Mouse (Mus musculus) hindbrain, postnatal 0 days (tissue): ENCODE data around the gene Taf10. TPM values are rescaled to one million over a fixed set of nuclear protein-coding genes. Genes with fewer than 3 reads are reported as not detected.

ENCODE experiments used
- ATAC-seq: fragments of 200-750 bp; cut with Nextera tagmentation; 2 replicates; pipeline ENCODE4 v1.8.0; 2017; ENCODE audit warnings: mild to moderate bottlenecking, moderate TSS enrichment, moderate library complexity
- DNase-seq: peaks from one replicate; pipeline ENCODE4 v3.0.0-alpha.2; 2015; ENCODE audit warnings: low spot score
- H3K27ac ChIP-seq: fragments of 300-500 bp; sonication (generic); 2 replicates; pipeline ENCODE4 v1.5.1; 2014; ENCODE audit warnings: mild to moderate bottlenecking
- H3K27me3 ChIP-seq: fragments of 300-500 bp; sonication (generic); 2 replicates; pipeline ENCODE4 v1.6.1; 2014; ENCODE audit warnings: low read length, mixed read lengths; ENCODE audit not compliant: insufficient read depth
- H3K36me3 ChIP-seq: fragments of 300-500 bp; sonication (generic); 2 replicates; pipeline ENCODE4 v1.6.1; 2014; ENCODE audit warnings: low read length, mixed read lengths; ENCODE audit not compliant: insufficient read depth
- H3K4me1 ChIP-seq: fragments of 300-500 bp; sonication (generic); 2 replicates; pipeline ENCODE4 v1.6.1; 2014; ENCODE audit warnings: antibody characterized with exemption, low read length, mixed read lengths; ENCODE audit not compliant: insufficient read depth
- H3K4me2 ChIP-seq: fragments of 300-500 bp; sonication (generic); 2 replicates; pipeline ENCODE4 v1.6.1; 2014; ENCODE audit warnings: low read depth, mild to moderate bottlenecking, low read length, moderate library complexity, mixed read lengths
- H3K4me3 ChIP-seq: fragments of 300-500 bp; sonication (generic); 2 replicates; pipeline ENCODE4 v1.5.1; 2014; ENCODE audit warnings: low read length
- H3K9ac ChIP-seq: fragments of 300-500 bp; sonication (generic); replicated peaks from 2 replicates; pipeline ENCODE4 v1.6.1; 2014; ENCODE audit warnings: mild to moderate bottlenecking, low read length, moderate library complexity, mixed read lengths
- H3K9me3 ChIP-seq: fragments of 300-500 bp; sonication (generic); 2 replicates; pipeline ENCODE4 v1.6.1; 2016; ENCODE audit warnings: low read length, mixed read lengths
- CTCF ChIP-seq: IDR thresholded peaks from 2 replicates; pipeline ENCODE4 v1.5.1; 2016; ENCODE audit warnings: antibody characterized with exemption, control low read depth, low read depth
- WGBS: fragments of 180-500 bp; shearing (Covaris S2); extraction: QIAGEN DNeasy Blood & Tissue Kit; methylation state at CpG from one replicate; pipeline ENCODE4 v1.1.7; 2014; 5-methylcytosine and 5-hydroxymethylcytosine counted together
- polyA plus RNA-seq: library from polyadenylated mRNA; unstranded; fragments of >200 nt; fragmentation: Nextera tagmentation; extraction: Ambion mirVana; gene quantifications from 2 replicates; pipeline ENCODE4 v1.2.1, GENCODE M21; 2015
- total RNA-seq: library from RNA; depleted of rRNA; stranded (reverse); fragments of >200 nt; gene quantifications from 2 replicates; pipeline ENCODE4 v1.2.3, GENCODE M21; 2014; rRNA removed

The Taf10 gene
- total RNA-seq (83.8 and 111 TPM in 2 replicates), polyA plus RNA-seq (120 and 124 TPM in 2 replicates)

- peak within 1 kb of the TSS; percentile 83 for H3K27ac ChIP-seq
- H3K9me3 ChIP-seq = no peaks in the 10 kb centered on the region
- DNase-seq = peak; percentile 94
- ATAC-seq = peak; percentile 97
- WGBS = under 1% methylated on average over 64 of the region's 67 CpGs
- peak; percentile 55 for TF ChIP-seq CTCF
- no peaks in the 10 kb centered on the region for H3K27me3 ChIP-seq
- no peaks in the 10 kb centered on the region for H3K4me1 ChIP-seq
- peak within 1 kb of the TSS; percentile 87 for H3K9ac ChIP-seq
- peaks cover 22% of the 10 kb centered on the region for H3K36me3 ChIP-seq
- peak within 1 kb of the TSS; percentile 84 for H3K4me2 ChIP-seq
- H3K4me3 ChIP-seq = peak within 1 kb of the TSS; percentile 91
These were observed at the start of gene Taf10 for GRCm38 (mm10) chr7:105743926-105744590. Taf10 (minus strand) TSS chr7:105744361.

GRCm38 (mm10) chr7:105793701-105794100, 49.5 kb upstream of the Taf10 start:
- 58% methylated on average over 7 of the region's 7 CpGs for WGBS
- no peak for ATAC-seq
- Histone ChIP-seq H3K4me1 (no peaks in the 10 kb centered on the region), H3K27ac (no peak overlapping the region), H3K4me2 (no peak overlapping the region), H3K4me3 (no peak overlapping the region), H3K36me3 (no peaks in the 10 kb centered on the region), H3K9me3 (no peaks in the 10 kb centered on the region), H3K9ac (no peak overlapping the region), H3K27me3 (no peaks in the 10 kb centered on the region)
- no peak for DNase-seq
- TF ChIP-seq CTCF = no peak

- ATAC-seq (no peak), DNase-seq (no peak)
- WGBS = 88% methylated on average over 1 of the region's 1 CpGs
- Histone ChIP-seq H3K27ac (no peak overlapping the region), H3K4me2 (no peak overlapping the region), H3K4me1 (peaks cover 11% of the 10 kb centered on the region), H3K36me3 (no peaks in the 10 kb centered on the region), H3K4me3 (no peak overlapping the region), H3K9ac (no peak overlapping the region), H3K27me3 (no peaks in the 10 kb centered on the region), H3K9me3 (no peaks in the 10 kb centered on the region)
- TF ChIP-seq CTCF = no peak
These were observed 47.0 kb upstream of the Taf10 start for GRCm38 (mm10) chr7:105791147-105791546.

GRCm38 (mm10) chr7:105787285-105788140, 43.4 kb upstream of the Taf10 start, which contains the start of gene Dchs1:
Dchs1 (minus strand) TSS chr7:105787654.
- under 1% methylated on average over 68 of the region's 97 CpGs for WGBS
- peak within 1 kb of the TSS; percentile 99 for H3K9ac ChIP-seq
- H3K9me3 ChIP-seq = no peaks in the 10 kb centered on the region
- no peaks in the 10 kb centered on the region for H3K27me3 ChIP-seq
- ATAC-seq (peak; percentile 77), DNase-seq (peak; percentile 75)
- peaks cover 32% of the 10 kb centered on the region for H3K4me1 ChIP-seq
- H3K4me3 ChIP-seq = peak within 1 kb of the TSS; percentile 96
- no peak for TF ChIP-seq CTCF
- H3K27ac ChIP-seq = peak within 1 kb of the TSS; percentile 97
- peaks cover 6% of the 10 kb centered on the region; the same call in 1 of the 2 replicates for H3K36me3 ChIP-seq
- H3K4me2 ChIP-seq = peak within 1 kb of the TSS; percentile 84

- peak overlapping the region; percentile 84 for H3K4me2 ChIP-seq
- TF ChIP-seq CTCF = no peak
- DNase-seq (peak; percentile 57), ATAC-seq (peak; percentile 79)
- H3K36me3 ChIP-seq = peaks cover 10% of the 10 kb centered on the region; the same call in 1 of the 2 replicates
- H3K27me3 ChIP-seq = no peaks in the 10 kb centered on the region
- peaks cover 32% of the 10 kb centered on the region for H3K4me1 ChIP-seq
- peak overlapping the region; percentile 97 for H3K27ac ChIP-seq
- 4% methylated on average over 20 of the region's 20 CpGs for WGBS
- H3K9me3 ChIP-seq = no peaks in the 10 kb centered on the region
- H3K9ac ChIP-seq = peak overlapping the region; percentile 99
- H3K4me3 ChIP-seq = peak overlapping the region; percentile 96
These were observed 42.5 kb upstream of the Taf10 start for GRCm38 (mm10) chr7:105786506-105787284.

GRCm38 (mm10) chr7:105784556-105784955, 40.4 kb upstream of the Taf10 start:
- Histone ChIP-seq H3K27ac (peak overlapping the region; percentile 45; the same call in 1 of the 2 replicates), H3K4me1 (peaks cover 32% of the 10 kb centered on the region), H3K4me3 (0 out of 2 replicates have a peak overlapping the region, but pooled peaks have one; percentile 1), H3K27me3 (no peaks in the 10 kb centered on the region), H3K9me3 (no peaks in the 10 kb centered on the region), H3K4me2 (peak overlapping the region; percentile 84), H3K36me3 (peaks cover 21% of the 10 kb centered on the region; the same call in 1 of the 2 replicates), H3K9ac (peak overlapping the region; percentile 22; the same call in 1 of the 2 replicates)
- DNase-seq = peak; percentile 8
- ATAC-seq = no peak
- WGBS = 8% methylated on average over 4 of the region's 4 CpGs
- TF ChIP-seq CTCF = no peak
